Mouse (Mus musculus) R1 (cell line): Measurements from ENCODE around the gene Cdc14b.

Experiments used
- DNase-seq: peaks from one replicate; pipeline ENCODE4 v3.0.0-alpha.2; 2018; ENCODE audit warnings: low read depth, low spot score

Gene Cdc14b

DNA sequence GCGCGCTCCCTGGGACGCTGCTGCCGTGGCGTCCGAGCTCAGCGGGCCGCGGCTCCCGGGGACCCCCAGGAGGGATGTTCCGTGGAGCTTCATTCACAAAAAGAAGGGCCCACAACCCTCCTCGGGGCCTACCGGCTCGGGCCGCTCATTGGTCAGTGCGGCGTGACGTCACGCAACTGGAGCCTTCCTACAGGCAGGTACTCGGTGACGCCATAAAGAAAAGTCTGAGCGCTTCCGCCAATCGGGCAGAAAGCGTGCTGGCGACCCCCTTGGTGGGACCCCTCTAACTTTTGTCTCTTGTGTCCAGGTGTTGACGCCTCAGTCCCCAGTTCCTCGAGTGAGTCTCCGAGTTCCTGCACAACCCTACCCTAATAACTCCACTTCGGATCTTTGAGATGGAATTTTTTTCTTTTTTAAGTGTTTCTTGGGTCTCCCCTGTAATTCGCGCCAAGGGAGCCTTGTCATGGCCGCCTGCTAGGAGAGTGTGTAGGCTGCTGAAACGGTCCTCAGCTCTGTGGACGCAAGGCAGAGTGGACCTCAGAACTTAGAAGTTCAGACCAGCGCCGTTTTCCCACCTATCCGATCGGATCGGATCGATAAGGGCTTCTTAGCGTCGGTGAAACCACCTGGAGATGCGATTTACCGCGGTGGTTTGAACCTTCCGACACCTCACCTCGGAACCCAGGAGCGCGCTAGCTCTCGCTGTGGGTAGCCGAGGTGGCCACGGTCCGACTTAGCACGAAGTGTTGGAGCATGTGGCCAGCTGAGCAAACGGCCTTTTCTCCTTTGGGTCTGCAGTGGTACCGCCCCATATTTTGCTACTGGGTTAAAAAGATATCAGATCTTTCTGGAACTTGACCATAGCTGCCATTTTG, at the start of gene Cdc14b:
Gene Cdc14b (minus strand): TSS at position 412 of the 875 bp plus-strand sequence.
- peak; percentile 95 for DNase-seq

GRCm38 (mm10) chr13:64322561-64323281, 47.6 kb upstream of the Cdc14b start:
- peak; percentile 90 for DNase-seq

GRCm38 (mm10) chr13:64320334-64320733, 45.2 kb upstream of the Cdc14b start:
- DNase-seq: no peak

DNA sequence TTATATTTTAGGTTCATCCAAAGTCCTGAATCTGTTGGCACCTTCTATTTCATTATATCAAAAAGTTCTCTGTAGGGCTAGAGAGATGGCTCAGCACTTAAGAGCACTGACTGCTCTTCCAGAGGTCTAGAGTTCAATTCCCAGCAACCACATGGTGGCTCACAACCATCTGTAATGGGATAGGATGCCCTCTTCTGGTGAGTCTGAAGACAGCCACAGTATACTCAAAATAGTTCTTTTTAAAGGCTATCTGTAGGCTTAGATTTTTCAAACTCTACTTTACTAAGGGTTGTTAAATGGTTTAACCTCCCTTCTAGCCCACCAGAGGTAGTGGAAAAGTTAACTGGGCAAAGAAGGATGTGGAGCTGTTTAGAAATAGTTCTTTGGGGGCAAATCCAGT, 44.7 kb upstream of the Cdc14b start:
- no peak for DNase-seq

DNA sequence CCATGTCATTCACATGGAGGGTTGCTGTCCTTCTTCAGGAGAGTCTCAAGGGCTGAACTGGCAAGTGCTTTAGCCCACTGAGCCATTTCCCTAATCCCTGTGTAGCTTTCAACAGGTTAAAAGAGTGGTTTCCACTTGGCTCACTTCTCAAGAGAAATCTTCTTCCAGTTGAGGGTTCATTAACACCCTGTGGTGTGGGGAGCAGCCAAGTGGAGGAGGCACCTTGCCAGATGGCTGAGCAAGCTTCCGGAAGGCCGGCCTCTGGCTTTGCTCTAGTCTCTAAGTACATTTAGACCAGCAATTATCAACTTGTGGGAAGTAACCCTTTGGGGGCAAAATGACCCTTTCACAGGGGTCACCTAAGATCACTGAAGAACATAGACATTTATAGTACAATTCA, 43.3 kb upstream of the Cdc14b start:
- no peak for DNase-seq

GRCm38 (mm10) chr13:64315483-64316050, 40.5 kb upstream of the Cdc14b start:
- DNase-seq: peak; percentile 68

DNA sequence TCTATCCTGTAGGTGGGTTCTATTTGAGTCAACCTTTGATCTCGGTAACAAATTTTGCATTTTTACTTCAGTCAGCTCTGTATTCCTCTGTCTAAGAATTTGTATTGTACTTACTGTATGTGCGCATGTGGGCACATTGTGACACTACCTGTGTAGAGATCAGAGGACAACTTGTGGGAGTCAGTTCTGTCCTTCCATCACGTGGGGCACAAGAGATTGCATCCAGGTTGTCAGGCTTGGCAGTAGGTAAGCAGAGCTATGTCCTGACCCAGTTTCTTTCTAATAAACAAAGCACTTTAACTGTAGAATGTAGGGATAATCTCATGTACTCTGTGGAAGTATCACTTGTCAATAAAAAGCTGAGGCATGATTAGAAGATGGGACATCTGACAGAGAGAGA, 39.0 kb upstream of the Cdc14b start:
- DNase-seq: no peak

DNA sequence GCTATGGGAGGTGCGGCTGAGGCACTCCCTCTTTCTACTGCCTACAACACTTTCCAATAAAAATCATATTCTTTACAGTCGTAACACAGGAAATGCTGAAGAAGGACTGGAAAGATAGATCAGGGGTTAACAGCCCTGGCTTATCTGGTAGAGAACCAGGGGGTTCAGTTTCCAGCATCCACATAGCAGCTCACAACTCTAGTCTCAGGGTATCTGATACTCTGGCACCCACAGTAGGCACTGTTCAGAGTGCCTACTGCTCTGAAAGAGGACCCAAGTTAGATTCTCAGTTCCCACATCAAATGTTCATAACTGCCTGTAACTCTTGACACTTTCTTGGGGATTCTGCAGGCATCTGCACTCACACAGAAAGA, 37.8 kb upstream of the Cdc14b start:
- DNase-seq: no peak

GRCm38 (mm10) chr13:64312024-64312915, 37.2 kb upstream of the Cdc14b start, which contains the start of gene Aaed1:
TSS of gene Aaed1 (minus strand) at chr13:64312710.
- peak; percentile 84 for DNase-seq

DNA sequence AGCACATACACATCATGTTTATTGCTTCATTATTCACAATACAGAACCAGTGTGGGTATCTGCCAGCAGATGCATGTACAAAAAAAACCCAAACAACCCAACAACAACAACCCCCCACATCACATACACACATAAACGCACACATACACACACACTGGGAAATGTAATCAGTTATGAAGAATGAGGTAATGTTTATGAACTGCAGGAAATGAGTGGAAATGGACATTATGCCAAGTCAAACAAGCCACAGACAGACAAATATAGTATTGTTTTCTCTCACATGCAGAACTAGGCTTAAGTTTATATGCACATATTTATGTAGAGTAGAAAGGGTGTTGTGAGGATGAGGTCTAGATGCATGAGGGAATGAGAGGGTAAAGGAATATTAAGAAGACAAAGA, 36.2 kb upstream of the Cdc14b start:
- DNase-seq: no peak

DNA sequence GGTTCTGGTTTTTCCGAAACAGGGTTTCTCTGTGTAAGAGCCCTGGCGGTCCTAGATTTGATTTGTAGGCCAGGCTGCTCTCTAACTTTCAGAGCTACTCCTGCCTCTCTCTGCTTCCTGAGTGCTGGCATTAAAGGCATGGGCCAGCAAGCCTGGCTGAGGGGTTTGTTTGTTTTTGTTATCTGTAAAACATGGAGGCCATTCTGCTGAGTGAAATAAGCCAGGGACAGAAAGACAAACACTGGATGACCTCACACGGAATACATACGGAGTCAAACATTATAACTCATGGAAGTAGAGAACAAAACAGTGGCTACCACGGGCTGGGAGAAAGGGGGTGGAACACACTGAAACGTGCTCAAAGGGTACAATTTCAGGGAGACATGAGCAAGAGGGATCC, 35.5 kb upstream of the Cdc14b start:
- no peak for DNase-seq

DNA sequence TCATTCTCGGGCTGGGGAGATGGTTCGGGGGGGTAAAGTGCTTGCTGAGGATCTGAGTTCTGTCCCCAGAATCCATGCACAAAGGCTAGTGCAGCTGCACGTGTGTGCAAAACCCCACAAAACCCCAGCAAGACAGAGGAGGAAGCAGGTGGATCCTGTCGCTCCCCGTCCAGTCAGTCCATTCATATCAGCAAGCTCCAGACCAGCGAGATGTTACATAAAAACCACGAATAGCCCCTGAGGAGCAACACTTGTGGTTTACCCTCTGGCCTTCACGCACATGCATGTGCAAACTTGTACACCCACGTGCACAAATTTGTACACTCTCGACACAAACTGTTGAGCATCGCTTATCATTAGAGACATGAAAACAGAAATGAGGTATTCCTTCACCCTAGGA, 34.8 kb upstream of the Cdc14b start:
- DNase-seq: no peak

DNA sequence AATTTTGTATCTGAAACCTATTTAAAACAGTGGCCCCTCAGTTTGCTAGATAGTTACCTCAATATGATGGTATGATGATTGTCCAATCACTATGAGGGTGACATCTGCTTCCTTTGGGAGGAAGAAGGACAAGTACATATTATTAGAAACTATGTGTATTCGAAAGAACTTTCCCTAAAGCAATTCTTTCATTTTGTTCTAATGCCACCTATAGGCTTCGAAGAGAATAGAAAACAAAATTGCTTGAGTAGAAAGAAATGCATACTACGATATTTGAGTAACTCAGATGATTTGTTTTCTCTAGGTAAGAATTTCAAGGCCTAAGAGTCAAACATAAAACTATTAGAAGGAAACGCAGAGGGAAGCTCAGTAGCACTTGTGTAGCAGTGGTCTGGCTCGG, 33.9 kb upstream of the Cdc14b start:
- DNase-seq: no peak

GRCm38 (mm10) chr13:64307508-64307907, 32.4 kb upstream of the Cdc14b start:
- no peak for DNase-seq

GRCm38 (mm10) chr13:64306078-64306477, 31.0 kb upstream of the Cdc14b start:
- DNase-seq: peak; percentile 58

DNA sequence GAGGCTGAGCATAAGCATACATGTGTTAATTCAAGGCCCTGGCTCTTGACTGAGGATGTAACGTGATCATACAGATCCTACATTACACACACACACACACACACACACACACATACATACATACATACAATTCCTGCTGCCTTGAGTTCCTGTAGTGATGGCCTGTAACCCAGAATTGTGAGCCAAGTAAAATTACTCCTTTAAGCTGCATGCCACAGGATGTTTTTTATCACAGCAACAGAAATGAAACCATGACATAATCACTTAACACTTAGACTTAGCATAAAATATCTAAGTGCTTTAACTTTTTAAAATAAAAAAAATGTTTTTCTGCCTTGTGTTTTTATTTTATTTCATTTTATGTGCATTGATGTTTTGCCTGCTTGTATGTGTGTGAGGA, 24.0 kb upstream of the Cdc14b start:
- DNase-seq: no peak

GRCm38 (mm10) chr13:64286791-64287190, 11.7 kb upstream of the Cdc14b start:
- no peak for DNase-seq

DNA sequence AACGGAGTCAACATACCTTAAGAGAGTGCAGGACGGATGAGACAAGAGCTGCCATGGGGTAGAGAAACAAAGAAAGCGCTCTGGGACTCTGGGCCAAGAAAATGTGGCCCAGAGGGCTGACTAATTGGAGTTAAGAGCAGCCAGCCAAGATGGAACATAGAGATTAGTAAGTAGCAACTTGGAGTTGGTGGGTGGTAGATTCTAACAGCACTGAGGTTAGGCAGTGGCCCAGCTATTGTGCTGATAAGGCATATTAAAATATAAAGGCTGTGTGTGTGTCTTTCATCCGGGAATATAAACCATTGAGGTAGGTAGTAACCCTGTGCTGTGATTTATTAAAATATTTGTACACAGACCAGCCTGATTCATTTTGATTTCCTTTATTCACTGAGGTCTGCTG, 11.2 kb upstream of the Cdc14b start:
- no peak for DNase-seq

DNA sequence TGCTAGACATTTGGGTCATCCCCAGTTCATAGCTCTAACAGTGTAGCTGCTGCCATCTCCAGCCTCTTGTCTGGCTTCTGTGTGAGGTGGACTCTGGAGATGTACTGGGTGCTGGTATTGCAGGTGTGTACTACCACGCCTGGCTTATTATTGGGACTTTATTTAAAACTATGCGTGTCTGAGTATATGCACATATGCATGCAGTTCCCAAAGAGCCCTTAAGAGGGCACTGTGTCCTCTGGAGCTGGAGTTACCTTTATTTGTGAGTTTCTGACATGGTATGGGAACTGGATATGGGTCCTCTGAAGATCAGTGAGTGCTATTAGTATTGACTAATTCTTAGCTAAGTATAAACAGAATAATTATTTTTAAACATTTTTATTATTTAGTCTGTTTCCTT, 9.6 kb upstream of the Cdc14b start:
- DNase-seq: peak; percentile 67

DNA sequence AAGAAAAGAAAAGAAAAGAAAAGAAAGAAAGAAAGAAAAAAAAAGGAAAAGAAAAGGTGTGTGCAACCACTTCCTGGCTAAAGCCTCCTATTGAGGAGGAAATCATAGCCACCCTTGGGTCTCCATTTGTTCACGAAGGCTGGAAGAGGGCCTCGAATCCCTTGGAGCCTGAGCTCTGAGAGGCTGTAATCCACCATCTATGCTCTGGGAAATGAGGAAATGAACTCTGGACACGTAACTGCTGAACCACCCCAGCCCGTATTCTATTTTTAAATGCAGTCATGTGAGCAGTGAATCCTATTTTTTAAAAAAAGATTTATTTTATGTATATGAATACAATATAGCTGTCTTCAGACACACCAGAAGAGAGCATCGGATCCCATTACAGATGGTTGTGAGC, 5.8 kb upstream of the Cdc14b start:
- no peak for DNase-seq

DNA sequence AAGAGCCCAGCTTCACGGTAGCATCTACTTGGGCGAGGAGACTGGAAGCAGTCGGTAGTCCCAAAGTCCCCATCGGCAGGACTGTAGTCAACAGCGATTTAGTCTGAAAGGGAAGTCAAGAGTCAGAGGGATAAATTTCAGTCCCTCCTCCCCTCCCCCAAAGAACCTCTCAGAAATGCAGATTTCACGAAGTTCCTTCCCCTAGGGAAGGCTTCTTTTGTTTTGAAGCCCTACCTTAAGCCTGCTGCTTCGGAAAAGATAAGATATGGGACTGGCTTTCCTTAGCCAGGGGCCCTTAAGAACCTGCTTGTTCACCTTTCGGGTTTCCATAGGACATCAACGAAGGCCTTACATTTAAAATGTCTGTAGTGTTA, 651 bp upstream of the Cdc14b start:
- DNase-seq: peak; percentile 85
